28 mouse cellular contexts compared by ENCODE assay signal in the genomic region with DNA sequence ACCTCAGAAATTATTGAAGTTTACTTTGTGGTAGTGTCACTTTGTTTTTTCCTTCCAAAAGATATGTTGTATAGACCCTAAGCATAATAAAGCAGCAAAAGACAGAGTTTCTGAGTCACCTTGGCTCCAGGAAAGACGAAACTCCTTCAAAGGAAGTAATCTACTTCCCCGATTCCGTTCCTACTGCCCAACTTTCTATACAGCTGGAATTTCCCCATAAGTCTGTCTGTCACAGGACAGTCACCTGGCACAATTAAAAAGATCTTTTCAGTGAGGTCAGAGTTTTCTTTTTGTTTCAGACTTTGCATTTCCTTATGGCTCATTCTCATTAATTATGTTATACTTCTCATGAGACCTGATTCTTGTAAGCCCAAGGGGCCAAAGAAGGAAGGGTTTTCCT.
"Had no signal": no experiment of that assay in that cellular context is flagged by ENCODE, and none has a peak within 500 bp of the region (broad histone marks: within the 10 kb centered on the region; RNA-seq: fewer than 3 reads in every experiment).

No protein-coding gene starts in this region.

- H3K4me2 ChIP-seq: heart, embryonic 12.5 days; hindbrain, embryonic 12.5 days; hindbrain, embryonic 14.5 days; kidney, embryonic 15.5 days; limb, embryonic 12.5 days; liver, embryonic 11.5 days; liver, embryonic 13.5 days; liver, embryonic 15.5 days had no signal

- H3K4me3 ChIP-seq: gastrocnemius, adult 2 months; heart, embryonic 10.5 days; heart, embryonic 12.5 days; hindbrain, embryonic 10.5 days; hindbrain, embryonic 12.5 days; kidney, embryonic 15.5 days; left cerebral cortex, adult 2 months; limb, embryonic 10.5 days; limb, embryonic 12.5 days; liver, embryonic 13.5 days; liver, embryonic 15.5 days had no signal

- H3K9me3 ChIP-seq: heart, embryonic 10.5 days; heart, embryonic 12.5 days; hindbrain, embryonic 10.5 days; hindbrain, embryonic 12.5 days; kidney, embryonic 15.5 days; limb, embryonic 10.5 days; limb, embryonic 12.5 days; liver, embryonic 13.5 days; liver, embryonic 15.5 days had no signal

- H3K36me3 ChIP-seq: heart, embryonic 12.5 days; hindbrain, embryonic 12.5 days; kidney, embryonic 15.5 days; limb, embryonic 12.5 days; liver, embryonic 13.5 days; liver, embryonic 15.5 days had no signal

- DNase-seq: gastrocnemius, adult 2 months; gastrocnemius, postnatal 10 days; gastrocnemius, postnatal 36 days; heart, adult 18-20 months; heart, postnatal 10 days; heart, postnatal 4 days; kidney, adult 11 months; kidney, adult 2 months; kidney, adult 9 months; kidney, postnatal 14 days; kidney, postnatal 36 days; layer of hippocampus, adult 9-11 months; liver; liver, embryonic 13.5 days had no signal

- H3K9ac ChIP-seq: heart, embryonic 12.5 days; hindbrain, embryonic 12.5 days; hindbrain, embryonic 14.5 days; kidney, embryonic 15.5 days; limb, embryonic 12.5 days; liver, embryonic 13.5 days; liver, embryonic 15.5 days had no signal

- H3K27ac ChIP-seq: gastrocnemius, adult 2 months; heart, embryonic 10.5 days; hindbrain, embryonic 10.5 days; hindbrain, embryonic 12.5 days; hindbrain, embryonic 14.5 days; kidney, embryonic 15.5 days; kidney, postnatal 0 days; left cerebral cortex, adult 2 months; limb, embryonic 10.5 days; limb, embryonic 12.5 days; liver, embryonic 13.5 days; liver, embryonic 15.5 days had no signal

- ATAC-seq: hindbrain, embryonic 16.5 days; inflammation-experienced regulatory T-cells, adult 6 months had no signal

- H3K4me1 ChIP-seq: hindbrain, embryonic 10.5 days; liver, embryonic 13.5 days; liver, embryonic 15.5 days had no signal

- H3K27me3 ChIP-seq: heart, embryonic 12.5 days; hindbrain, embryonic 12.5 days; kidney, embryonic 15.5 days; limb, embryonic 12.5 days; liver, embryonic 13.5 days; liver, embryonic 15.5 days had no signal
